Mouse (Mus musculus) heart, adult 2 months (tissue): ENCODE data around the gene Parp16.
"Not testable (repeated sequence)": the region's sequence is repeated elsewhere in the genome, so short reads cannot be mapped to it uniquely, and the experiment has no call there.

Experiments
- CTCF ChIP-seq: fragments of 200-600 bp; IDR thresholded peaks from 2 replicates; pipeline ENCODE4 v1.8.1; 2022; ENCODE audit warnings: antibody characterized with exemption, mild to moderate bottlenecking, moderate library complexity
- POLR2A ChIP-seq: fragments of 200-500 bp; IDR thresholded peaks from 2 replicates; pipeline ENCODE4 v1.6.1; 2011; ENCODE audit warnings: mild to moderate bottlenecking, low read depth, low read length, control low read depth; ENCODE audit not compliant: insufficient read depth

GRCm38 (mm10) chr9:65274851-65275250 lies 79.7 kb downstream of the Parp16 start:
- TF ChIP-seq CTCF, POLR2A: not testable (repeated sequence)
